Mouse (Mus musculus) adrenal gland, postnatal 4 days (tissue): Measurements from ENCODE around the gene Tmem8b. TPM values are rescaled to one million over a fixed set of nuclear protein-coding genes. Genes with fewer than 3 reads are reported as not detected.

Experiments used
- DNase-seq, 2 experiments: peaks; one replicate each; pipeline ENCODE4 v3.0.0; 2021 to 2022; ENCODE audit warnings: low spot score in 2 of 2, mixed read lengths in 2 of 2
- total RNA-seq, 2 experiments: library from RNA; stranded (reverse); gene quantifications; 2 replicates each; pipeline ENCODE4 v1.2.3; 2021

Tmem8b gene
- total RNA-seq, 2 experiments from 2014 or later, result 11.3 to 11.6 TPM

DNA sequence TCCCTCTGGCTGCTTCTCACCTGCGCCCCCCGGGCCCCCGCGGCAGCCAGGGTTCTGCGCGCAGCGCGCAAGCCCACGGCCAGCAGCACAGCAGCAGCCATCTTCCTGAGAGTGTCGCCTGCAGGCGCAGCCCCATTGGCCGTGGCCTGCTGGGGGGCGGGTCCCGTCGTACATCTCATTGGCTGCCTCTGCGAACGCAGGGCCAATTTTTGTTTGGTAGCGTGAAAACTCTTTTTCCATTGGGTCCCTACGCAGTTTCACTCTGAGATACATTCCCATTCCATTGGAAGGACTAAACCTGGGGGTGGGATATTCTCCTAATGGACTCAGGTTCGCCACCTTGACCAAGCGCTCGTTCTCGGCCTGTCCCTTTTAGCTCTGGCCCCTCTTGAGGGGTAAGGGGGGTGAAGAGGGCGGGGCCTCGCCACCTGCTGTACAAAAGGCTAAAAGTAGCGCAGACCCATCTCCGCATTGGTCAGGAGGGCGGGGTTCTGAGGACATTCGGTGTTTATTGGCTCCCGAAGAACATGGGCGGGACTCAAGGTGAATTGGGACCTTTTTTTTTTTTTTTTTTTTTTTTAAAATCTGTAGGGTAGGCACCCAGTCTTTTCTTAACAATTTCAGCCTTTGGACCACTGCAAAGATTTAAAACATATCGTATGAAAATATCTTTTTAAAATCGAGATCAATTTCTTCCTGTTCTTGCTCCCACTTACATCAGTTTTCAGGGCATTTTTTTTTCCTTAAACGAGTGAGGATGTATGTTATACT lies 12.2 kb upstream of the Tmem8b start, which contains the start of gene Hint2:
TSS of gene Hint2 (minus strand) at position 128 of the 771 bp plus-strand sequence.
- DNase-seq, result peak; percentile 85 to 89

GRCm38 (mm10) chr4:43657146-43657545 lies 11.6 kb upstream of the Tmem8b start:
- DNase-seq, result no peak

GRCm38 (mm10) chr4:43666412-43666811 lies 2.4 kb upstream of the Tmem8b start:
- DNase-seq, result no peak

DNA sequence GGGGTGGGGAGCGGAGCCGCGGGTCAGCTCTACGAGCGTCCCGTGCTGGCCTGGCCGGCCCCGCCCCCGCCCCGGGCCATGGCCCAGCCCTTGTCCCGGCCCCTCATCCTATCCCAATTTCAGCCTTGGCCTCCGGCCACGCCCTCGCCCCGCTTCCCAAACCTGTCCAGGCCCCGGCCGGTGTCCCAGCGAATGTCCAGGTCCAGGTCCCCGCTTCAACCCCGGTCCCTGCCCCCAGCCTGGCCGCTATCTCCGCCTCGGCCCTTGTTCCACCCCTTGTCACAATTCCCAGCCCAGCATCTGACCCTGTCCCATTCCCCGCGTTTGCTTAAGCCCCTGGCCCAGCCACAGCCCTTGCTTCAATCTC lies 640 bp downstream of the Tmem8b start:
- DNase-seq, result peak in 1 of 2 experiments; percentile 56

DNA sequence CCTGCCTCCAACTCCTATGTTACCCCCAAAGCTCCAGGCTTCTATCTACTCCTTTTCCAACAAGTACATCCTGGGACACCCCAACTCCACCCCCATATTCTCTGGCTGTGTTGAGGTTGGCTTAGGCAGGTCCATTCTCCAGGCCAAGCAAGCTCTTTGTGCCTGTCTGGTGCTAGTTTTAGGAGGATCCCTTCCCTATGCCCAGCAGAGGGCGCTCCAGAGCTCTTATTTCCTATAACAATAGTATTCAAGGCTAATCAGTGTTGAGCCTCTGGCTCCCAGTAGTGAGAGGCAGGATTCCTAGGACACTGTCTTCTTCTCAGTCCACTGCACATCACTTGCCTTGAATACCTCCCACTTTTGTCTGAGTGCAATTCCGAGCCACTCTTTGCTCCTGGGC lies 3.3 kb downstream of the Tmem8b start:
- DNase-seq, result peak; percentile 71 to 89

DNA sequence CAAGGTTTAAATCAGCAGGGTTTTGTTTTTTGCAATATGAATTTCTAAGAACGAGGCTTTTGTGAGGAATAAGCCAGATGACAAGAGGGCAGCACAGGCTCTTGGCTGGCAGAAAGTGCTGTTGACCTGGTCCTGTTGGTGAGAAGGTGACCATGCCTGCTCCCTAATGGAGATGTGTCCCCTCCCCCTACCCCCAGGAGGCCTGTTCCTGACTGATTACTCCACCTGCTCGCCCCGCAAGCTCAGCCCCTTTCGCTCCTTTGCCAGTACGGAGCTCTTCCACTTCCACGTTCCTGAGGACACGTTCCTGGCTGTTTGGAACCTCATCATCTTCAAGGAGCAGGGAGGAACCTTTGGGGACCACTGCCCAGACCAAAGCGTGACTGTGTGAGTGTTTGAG lies 4.9 kb downstream of the Tmem8b start:
- no peak for DNase-seq

- DNase-seq, result no peak
These were observed 6.2 kb downstream of the Tmem8b start for GRCm38 (mm10) chr4:43674974-43675373.

DNA sequence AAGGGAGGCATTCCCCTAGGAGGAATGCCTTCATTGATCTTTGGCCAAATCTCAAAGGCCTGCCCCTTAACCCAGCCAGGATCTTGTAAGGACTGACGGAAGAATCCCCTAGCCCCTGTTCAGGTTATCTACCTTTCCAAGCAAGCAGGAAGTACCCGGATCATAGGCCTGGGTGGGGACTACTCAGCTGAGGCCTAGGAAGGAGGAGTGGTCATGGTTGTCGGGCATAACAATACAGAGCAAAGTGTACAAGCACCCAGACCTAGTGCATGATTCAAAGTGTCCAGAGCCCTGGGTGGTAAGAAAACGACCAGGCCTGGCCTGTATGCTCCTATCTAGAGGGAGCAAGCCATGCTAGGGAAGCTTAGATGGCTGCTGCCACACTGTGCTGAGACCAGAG lies 6.8 kb downstream of the Tmem8b start:
- no peak for DNase-seq

DNA sequence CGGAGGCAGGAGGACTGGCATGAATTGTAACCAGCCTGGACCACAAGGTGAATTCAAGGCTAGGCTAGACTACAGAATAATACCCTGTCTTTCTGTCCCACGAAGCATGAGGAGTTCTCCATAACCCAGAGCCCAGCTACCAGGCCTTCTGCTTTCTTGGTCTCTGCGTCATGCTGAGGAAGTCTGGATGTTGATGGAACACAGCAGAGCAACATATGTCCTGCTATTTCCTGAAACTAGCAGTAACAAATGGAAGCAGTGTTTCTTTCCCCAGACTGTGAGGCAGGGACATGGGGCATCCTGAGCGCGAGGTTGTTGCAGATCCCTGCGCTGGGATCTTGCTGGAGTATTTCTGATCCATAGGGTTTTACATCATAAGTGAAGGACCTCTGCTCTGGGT lies 9.8 kb downstream of the Tmem8b start:
- no peak for DNase-seq

DNA sequence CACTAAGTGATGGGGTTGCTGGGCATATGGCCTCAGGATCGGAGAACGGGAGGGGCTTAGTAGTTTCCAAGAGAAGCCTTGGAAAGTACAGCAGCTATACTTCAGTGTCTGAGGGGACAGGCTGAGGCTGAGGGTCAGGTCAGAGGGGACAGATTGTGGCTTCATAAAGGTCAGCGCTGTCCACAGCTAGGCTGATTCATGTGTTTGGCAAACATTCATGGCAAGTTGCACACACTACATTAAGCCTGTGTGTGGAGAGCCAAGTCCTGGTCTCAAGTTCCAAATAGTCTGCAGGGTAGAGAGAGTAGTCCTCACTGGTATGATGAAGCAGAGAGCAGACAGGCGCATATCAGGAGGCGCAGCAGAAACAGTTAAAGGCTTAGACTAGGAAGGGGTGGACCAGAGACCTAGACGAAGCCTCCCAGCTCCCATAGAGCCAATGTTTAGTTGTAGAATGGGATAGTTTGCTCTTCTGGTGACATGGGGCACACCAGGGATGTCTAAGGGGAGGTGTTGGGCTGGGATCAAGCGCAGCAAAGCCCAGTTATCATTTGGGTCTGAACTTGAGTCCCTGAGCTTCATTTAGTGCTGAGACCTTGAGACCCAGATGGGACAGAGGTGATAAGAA lies 10.8 kb downstream of the Tmem8b start:
- no peak for DNase-seq

- no peak for DNase-seq
These were observed 21.2 kb downstream of the Tmem8b start for GRCm38 (mm10) chr4:43690021-43690420.

GRCm38 (mm10) chr4:43691026-43691425 lies 22.3 kb downstream of the Tmem8b start:
- no peak for DNase-seq

DNA sequence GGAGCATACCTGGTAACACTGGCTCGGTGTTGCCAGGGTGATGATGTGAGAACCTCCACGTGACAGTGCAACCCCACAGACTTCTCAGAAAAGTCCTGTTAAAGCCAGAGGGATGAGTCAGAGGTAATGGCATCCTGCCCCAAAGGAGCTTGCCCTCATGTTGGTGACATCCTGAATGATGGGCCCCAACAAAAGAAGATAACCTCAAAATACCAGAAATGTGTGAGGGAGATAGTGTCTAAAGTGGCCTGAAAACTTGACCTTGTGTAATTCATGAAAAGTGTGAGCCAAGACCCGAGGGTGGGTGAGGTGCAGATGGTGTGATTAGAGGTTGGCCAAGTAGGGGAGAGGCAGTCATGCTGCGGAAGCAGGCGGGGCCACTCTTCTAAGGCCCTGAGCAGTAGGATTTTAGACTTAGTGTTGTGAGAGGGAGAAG lies 25.1 kb downstream of the Tmem8b start:
- no peak for DNase-seq

GRCm38 (mm10) chr4:43694439-43695248 lies 25.9 kb downstream of the Tmem8b start:
- no peak for DNase-seq

GRCm38 (mm10) chr4:43695249-43695671 lies 26.5 kb downstream of the Tmem8b start:
- DNase-seq, result no peak

DNA sequence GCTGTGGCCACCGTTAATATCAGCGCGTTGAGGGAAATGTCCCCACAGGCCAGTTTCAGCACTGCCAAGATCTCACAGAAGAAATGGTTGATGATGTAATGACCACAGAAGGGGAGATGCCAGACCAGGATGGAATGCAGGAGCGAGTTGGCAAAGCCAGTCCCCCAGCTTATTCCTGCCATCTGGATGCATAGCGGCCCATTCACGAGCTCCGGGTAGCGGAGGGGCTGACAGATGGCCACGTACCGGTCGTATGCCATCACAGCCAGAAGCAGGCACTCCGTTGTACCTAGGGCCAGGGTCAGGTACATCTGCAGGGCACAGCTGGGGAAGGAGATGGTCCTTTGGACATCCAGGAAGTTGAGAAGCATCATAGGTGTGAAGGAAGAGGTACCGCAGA lies 27.8 kb downstream of the Tmem8b start:
- DNase-seq, result no peak

DNA sequence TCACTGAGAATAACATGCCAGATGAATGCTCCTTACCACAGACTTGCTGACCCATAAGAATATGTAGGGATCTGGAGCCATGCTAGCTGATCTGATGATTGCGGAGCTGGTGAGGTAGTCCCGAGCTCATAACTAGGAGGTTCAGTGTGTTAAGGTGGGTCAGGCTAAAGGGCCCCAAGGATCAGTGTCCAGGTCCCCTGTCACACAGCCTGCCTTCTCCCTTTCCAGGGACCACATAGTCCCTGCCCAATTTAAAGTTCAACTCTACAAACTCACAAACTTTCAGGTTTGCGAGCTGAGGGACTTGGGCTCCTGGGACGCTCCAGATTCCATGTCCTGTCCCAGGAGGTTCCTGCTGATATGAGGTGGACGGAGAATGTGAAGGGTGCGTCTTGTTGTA lies 31.9 kb downstream of the Tmem8b start, which contains the start of gene Olfr70:
TSS of gene Olfr70 (minus strand) at position 101 of the 400 bp plus-strand sequence.
- no peak for DNase-seq

DNA sequence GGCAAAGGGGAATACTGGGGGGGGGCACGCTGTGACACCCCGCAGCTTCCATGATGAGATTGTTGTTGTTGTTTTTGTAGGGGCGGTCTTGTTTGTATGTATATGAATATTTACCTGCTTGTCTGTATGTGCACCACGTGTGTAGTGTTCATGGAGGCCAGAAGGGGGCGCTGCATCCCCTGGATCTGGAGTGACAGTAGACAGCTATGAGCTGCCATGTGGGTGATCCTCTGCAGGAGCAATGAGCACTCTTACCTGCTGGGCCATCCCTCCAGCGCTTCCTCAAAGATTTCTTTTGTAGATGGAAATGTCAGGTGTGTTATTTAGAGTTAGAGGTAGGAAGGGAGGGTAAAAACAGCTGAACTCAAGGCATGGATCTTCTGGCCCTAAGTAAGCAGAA lies 34.7 kb downstream of the Tmem8b start:
- no peak for DNase-seq

DNA sequence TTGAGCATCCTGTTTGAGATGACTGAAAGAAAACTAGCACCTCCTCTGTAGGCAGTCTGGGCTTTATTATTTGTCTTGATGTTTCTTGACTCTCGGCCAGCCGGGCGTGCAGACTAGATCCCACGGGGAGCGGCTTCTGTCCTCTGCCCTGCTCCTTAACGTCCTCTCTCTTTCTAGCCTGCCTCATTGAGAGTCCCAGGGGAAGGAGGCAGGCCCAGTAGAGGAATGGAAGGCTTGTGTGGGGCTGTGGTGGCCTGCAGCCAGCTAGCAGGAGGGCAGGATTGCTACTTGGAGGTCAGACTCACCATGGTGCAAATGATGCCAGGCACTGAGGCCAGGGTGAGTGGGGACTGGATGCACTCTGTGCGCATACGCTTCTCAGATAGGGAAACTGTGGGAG lies 35.1 kb downstream of the Tmem8b start:
- no peak for DNase-seq

GRCm38 (mm10) chr4:43705991-43706390 lies 37.2 kb downstream of the Tmem8b start:
- no peak for DNase-seq

GRCm38 (mm10) chr4:43709869-43710268 lies 41.1 kb downstream of the Tmem8b start, which contains the start of gene Olfr71:
TSS of gene Olfr71 (minus strand) at chr4:43710255.
- DNase-seq, result no peak

- peak; percentile 64 to 70 for DNase-seq
These were observed 43.0 kb downstream of the Tmem8b start for GRCm38 (mm10) chr4:43711821-43712220.
